Mouse (Mus musculus) midbrain, embryonic 15.5 days (tissue): Measurements from ENCODE around the gene Hrasls. TPM values are rescaled to one million over a fixed set of nuclear protein-coding genes. Genes with fewer than 3 reads are reported as not detected.

ENCODE experiments used
- ATAC-seq: fragments of 200-750 bp; cut with Nextera tagmentation; replicated peaks from 2 replicates; pipeline ENCODE4 v1.8.0; 2017; ENCODE audit warnings: moderate TSS enrichment
- H3K27ac ChIP-seq: fragments of 300-500 bp; sonication (generic); 2 replicates; pipeline ENCODE4 v1.5.1; 2015; ENCODE audit warnings: mild to moderate bottlenecking, inconsistent platforms
- H3K27me3 ChIP-seq: fragments of 300-500 bp; sonication (generic); replicated peaks from 2 replicates; pipeline ENCODE4 v1.6.1; 2015; ENCODE audit warnings: inconsistent platforms
- H3K36me3 ChIP-seq: fragments of 300-500 bp; sonication (generic); replicated peaks from 2 replicates; pipeline ENCODE4 v1.6.1; 2015; ENCODE audit warnings: inconsistent platforms
- H3K4me1 ChIP-seq: fragments of 300-500 bp; sonication (generic); 2 replicates; pipeline ENCODE4 v1.6.1; 2015; ENCODE audit warnings: inconsistent platforms
- H3K4me2 ChIP-seq: fragments of 300-500 bp; sonication (generic); 2 replicates; pipeline ENCODE4 v1.6.1; 2015; ENCODE audit warnings: inconsistent platforms, mild to moderate bottlenecking, moderate library complexity
- H3K4me3 ChIP-seq: fragments of 300-500 bp; sonication (generic); 2 replicates; pipeline ENCODE4 v1.5.1; 2015; ENCODE audit warnings: mild to moderate bottlenecking, inconsistent platforms
- H3K9ac ChIP-seq: fragments of 300-500 bp; sonication (generic); 2 replicates; pipeline ENCODE4 v1.6.1; 2015; ENCODE audit warnings: mild to moderate bottlenecking, inconsistent platforms
- H3K9me3 ChIP-seq: fragments of 300-500 bp; sonication (generic); 2 replicates; pipeline ENCODE4 v1.6.1; 2016; ENCODE audit warnings: inconsistent platforms
- WGBS: fragments of 180-500 bp; shearing (Covaris S2); methylation state at CpG from one replicate; pipeline ENCODE4 v1.1.7; 2015; ENCODE audit warnings: mixed read lengths; 5-methylcytosine and 5-hydroxymethylcytosine counted together
- polyA plus RNA-seq: library from polyadenylated mRNA; unstranded; fragments of >200 nt; fragmentation: Nextera tagmentation; extraction: Ambion mirVana; gene quantifications from 2 replicates; pipeline ENCODE4 v1.2.1, GENCODE M21; 2015

Hrasls gene
- 4.7 and 4.8 TPM in 2 replicates for polyA plus RNA-seq

- H3K27me3 ChIP-seq, result no peaks in the 10 kb centered on the region
- ATAC-seq, result peak; percentile 77
- H3K9ac ChIP-seq, result peak within 1 kb of the TSS; percentile 65
- no peak within 1 kb of the TSS; the same call in 1 of the 2 replicates for H3K27ac ChIP-seq
- no peaks in the 10 kb centered on the region for H3K9me3 ChIP-seq
- under 1% methylated on average over 39 of the region's 39 CpGs for WGBS
- H3K4me2 ChIP-seq, result peak within 1 kb of the TSS; percentile 98
- peaks cover 16% of the 10 kb centered on the region for H3K4me1 ChIP-seq
- no peaks in the 10 kb centered on the region for H3K36me3 ChIP-seq
- H3K4me3 ChIP-seq, result peak within 1 kb of the TSS; percentile 53
Observed at GRCm38 (mm10) chr16:29209605-29210411, at the start of gene Hrasls. Gene Hrasls (plus strand): TSS chr16:29209695.

DNA sequence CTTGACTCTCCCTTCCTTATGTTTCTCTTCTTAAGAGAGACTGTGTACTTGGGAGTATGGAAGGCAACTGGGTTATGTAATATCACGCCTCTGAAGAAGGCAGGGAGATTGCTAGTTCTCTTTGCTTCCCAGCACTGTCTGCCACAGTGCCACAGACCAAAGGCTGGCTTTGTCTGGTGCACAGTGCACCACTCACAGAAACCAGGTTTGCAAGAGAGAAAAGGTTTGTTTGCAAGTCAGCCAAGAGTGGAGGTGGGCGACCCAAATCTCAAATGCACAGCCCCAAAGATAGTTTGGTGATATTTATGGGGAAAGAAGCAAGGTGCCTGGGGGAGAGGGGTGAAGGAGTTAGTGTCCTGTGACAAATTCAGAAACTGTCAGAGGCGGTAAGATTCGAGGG, 47.2 kb upstream of the Hrasls start:
- no peak overlapping the region for H3K9ac ChIP-seq
- H3K4me1 ChIP-seq, result no peaks in the 10 kb centered on the region
- H3K4me3 ChIP-seq, result no peak overlapping the region
- H3K36me3 ChIP-seq, result no peaks in the 10 kb centered on the region
- no peak for ATAC-seq
- H3K27me3 ChIP-seq, result no peaks in the 10 kb centered on the region
- 91% methylated on average over 4 of the region's 4 CpGs for WGBS
- H3K27ac ChIP-seq, result no peak overlapping the region
- H3K4me2 ChIP-seq, result no peak overlapping the region
- H3K9me3 ChIP-seq, result no peaks in the 10 kb centered on the region

DNA sequence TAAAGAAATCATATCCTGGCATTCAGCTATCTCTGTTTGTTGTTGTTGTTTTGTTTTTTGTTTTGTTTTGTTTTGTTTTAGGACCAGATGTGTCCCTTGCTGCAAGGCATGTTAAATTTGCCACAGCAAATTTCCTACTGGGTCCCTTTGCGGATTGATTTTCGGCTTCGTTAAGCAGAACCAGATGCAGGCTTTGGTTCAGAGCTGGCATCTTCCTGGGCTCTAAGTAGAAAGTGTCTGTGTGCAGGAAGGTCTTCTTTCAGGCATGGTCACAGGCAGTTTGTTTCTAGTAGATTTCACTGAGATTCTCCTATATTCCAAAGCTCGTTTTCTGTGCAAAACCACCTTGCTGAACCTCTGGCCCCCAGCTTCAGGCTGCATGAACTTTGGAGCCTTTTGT, 42.4 kb upstream of the Hrasls start:
- Histone ChIP-seq H3K27me3 (no peaks in the 10 kb centered on the region), H3K4me3 (no peak overlapping the region), H3K4me1 (no peaks in the 10 kb centered on the region), H3K27ac (no peak overlapping the region), H3K4me2 (no peak overlapping the region), H3K36me3 (no peaks in the 10 kb centered on the region), H3K9me3 (no peaks in the 10 kb centered on the region), H3K9ac (no peak overlapping the region)
- ATAC-seq, result no peak
- WGBS, result 76% methylated on average over 4 of the region's 4 CpGs

- Histone ChIP-seq H3K4me1 (no peaks in the 10 kb centered on the region), H3K27ac (no peak overlapping the region), H3K27me3 (no peaks in the 10 kb centered on the region), H3K9ac (no peak overlapping the region), H3K4me3 (no peak overlapping the region), H3K9me3 (no peaks in the 10 kb centered on the region), H3K4me2 (no peak overlapping the region), H3K36me3 (no peaks in the 10 kb centered on the region)
- 69% methylated on average over 5 of the region's 5 CpGs for WGBS
- no peak for ATAC-seq
Observed at GRCm38 (mm10) chr16:29171741-29172140, 37.8 kb upstream of the Hrasls start.

DNA sequence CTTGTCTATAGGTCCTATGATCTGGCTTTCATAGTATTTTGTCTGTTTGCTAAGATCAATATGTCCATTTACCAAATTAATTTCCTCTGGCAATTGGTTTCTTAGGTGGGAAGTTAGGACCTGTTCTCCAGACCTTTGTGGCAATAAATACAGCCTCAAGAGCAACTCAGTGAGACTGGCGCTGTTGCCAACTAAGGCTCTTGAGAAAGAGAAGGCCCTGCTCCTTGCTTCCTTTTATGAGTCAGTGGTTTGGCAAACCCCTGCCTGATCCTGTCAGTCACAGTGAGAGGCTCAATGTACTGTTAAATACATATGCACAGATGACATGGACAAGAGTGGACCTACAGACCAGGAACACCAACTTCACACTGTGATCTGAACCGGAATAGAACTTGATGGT, 36.3 kb upstream of the Hrasls start:
- WGBS, result 85% methylated on average over 2 of the region's 2 CpGs
- H3K27me3 ChIP-seq, result no peaks in the 10 kb centered on the region
- no peak for ATAC-seq

GRCm38 (mm10) chr16:29174831-29175350, 34.6 kb upstream of the Hrasls start:
- no peaks in the 10 kb centered on the region for H3K4me1 ChIP-seq
- WGBS, result 73% methylated on average over 6 of the region's 6 CpGs
- no peak for ATAC-seq
- no peak overlapping the region for H3K4me3 ChIP-seq
- no peak overlapping the region for H3K4me2 ChIP-seq
- no peaks in the 10 kb centered on the region for H3K36me3 ChIP-seq
- no peaks in the 10 kb centered on the region for H3K27me3 ChIP-seq
- no peak overlapping the region for H3K9ac ChIP-seq
- no peaks in the 10 kb centered on the region for H3K9me3 ChIP-seq
- no peak overlapping the region for H3K27ac ChIP-seq

More for the DNA sequence above, 36.3 kb upstream of the Hrasls start:
- Histone ChIP-seq H3K27ac (no peak overlapping the region), H3K9me3 (no peaks in the 10 kb centered on the region), H3K36me3 (no peaks in the 10 kb centered on the region), H3K4me1 (no peaks in the 10 kb centered on the region), H3K9ac (no peak overlapping the region), H3K4me2 (no peak overlapping the region), H3K4me3 (no peak overlapping the region)

DNA sequence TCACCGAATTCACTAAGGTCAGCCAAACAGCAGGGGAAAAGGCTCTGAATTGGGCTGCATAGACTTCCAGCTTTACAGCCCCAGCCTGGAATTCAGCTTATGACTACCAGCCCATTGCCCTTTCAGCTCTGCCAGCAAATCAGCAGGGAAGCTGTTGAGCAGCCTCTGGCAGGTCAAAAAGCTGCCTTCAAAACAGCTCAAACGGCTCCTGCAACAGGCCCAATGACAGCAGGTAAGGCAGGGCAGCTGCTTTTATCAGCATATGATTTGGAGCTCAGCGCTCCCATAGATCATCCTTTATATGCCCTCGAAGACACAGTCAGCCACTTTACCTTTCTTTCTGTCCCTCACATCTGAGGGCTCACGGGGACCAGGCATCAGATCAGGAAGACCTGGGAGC, 16.6 kb upstream of the Hrasls start:
- H3K4me3 ChIP-seq, result no peak overlapping the region
- H3K4me2 ChIP-seq, result no peak overlapping the region
- H3K9ac ChIP-seq, result no peak overlapping the region
- no peak overlapping the region for H3K27ac ChIP-seq
- ATAC-seq, result peak; percentile 61
- 28% methylated on average over 5 of the region's 5 CpGs for WGBS
- no peaks in the 10 kb centered on the region for H3K9me3 ChIP-seq
- H3K4me1 ChIP-seq, result no peaks in the 10 kb centered on the region
- H3K36me3 ChIP-seq, result no peaks in the 10 kb centered on the region
- H3K27me3 ChIP-seq, result no peaks in the 10 kb centered on the region

GRCm38 (mm10) chr16:29193981-29194380, 15.5 kb upstream of the Hrasls start:
- WGBS, result 56% methylated on average over 4 of the region's 4 CpGs
- Histone ChIP-seq H3K27ac (no peak overlapping the region), H3K36me3 (no peaks in the 10 kb centered on the region), H3K4me3 (no peak overlapping the region), H3K4me1 (no peaks in the 10 kb centered on the region), H3K9me3 (no peaks in the 10 kb centered on the region), H3K27me3 (no peaks in the 10 kb centered on the region), H3K9ac (no peak overlapping the region), H3K4me2 (no peak overlapping the region)
- ATAC-seq, result no peak

DNA sequence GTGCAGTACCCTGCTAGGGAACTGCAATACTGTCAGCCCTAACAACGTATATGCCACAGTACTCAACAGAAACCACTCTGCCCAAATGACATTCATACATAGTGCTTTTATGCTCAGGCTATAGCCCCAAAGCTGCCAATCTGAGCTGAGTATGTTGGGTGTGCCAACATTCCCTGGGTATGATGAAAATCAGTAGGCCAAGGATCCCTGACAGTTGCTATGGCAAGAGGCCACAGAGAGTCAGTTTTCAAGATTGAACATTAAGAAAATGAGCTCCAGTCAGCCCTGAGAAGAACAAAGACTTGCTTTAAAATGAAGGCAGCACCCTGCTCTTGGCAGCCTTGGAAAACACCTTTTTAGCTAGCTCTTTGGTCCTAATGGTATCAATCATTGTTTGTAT, 14.3 kb upstream of the Hrasls start:
- Histone ChIP-seq H3K27ac (no peak overlapping the region), H3K36me3 (no peaks in the 10 kb centered on the region), H3K27me3 (no peaks in the 10 kb centered on the region), H3K4me1 (no peaks in the 10 kb centered on the region), H3K4me3 (no peak overlapping the region), H3K4me2 (no peak overlapping the region), H3K9me3 (no peaks in the 10 kb centered on the region), H3K9ac (no peak overlapping the region)
- WGBS, result 68% methylated on average over 1 of the region's 1 CpGs
- 0 out of 2 replicates have a peak, but pooled peaks have one; percentile 25 for ATAC-seq

GRCm38 (mm10) chr16:29198461-29198860, 11.0 kb upstream of the Hrasls start:
- H3K9ac ChIP-seq, result no peak overlapping the region
- no peaks in the 10 kb centered on the region for H3K9me3 ChIP-seq
- H3K4me1 ChIP-seq, result no peaks in the 10 kb centered on the region
- no peaks in the 10 kb centered on the region for H3K27me3 ChIP-seq
- H3K36me3 ChIP-seq, result no peaks in the 10 kb centered on the region
- no peak overlapping the region for H3K4me2 ChIP-seq
- ATAC-seq, result no peak
- 16% methylated on average over 5 of the region's 5 CpGs for WGBS
- no peak overlapping the region for H3K4me3 ChIP-seq
- H3K27ac ChIP-seq, result no peak overlapping the region

- Histone ChIP-seq H3K27me3 (no peaks in the 10 kb centered on the region), H3K27ac (no peak overlapping the region), H3K4me3 (no peak overlapping the region), H3K4me2 (no peak overlapping the region), H3K4me1 (peaks cover 3% of the 10 kb centered on the region; the same call in 1 of the 2 replicates), H3K36me3 (no peaks in the 10 kb centered on the region), H3K9ac (no peak overlapping the region), H3K9me3 (no peaks in the 10 kb centered on the region)
- no peak for ATAC-seq
- 94% methylated on average over 2 of the region's 2 CpGs for WGBS
Observed at GRCm38 (mm10) chr16:29201146-29201545, 8.3 kb upstream of the Hrasls start.

DNA sequence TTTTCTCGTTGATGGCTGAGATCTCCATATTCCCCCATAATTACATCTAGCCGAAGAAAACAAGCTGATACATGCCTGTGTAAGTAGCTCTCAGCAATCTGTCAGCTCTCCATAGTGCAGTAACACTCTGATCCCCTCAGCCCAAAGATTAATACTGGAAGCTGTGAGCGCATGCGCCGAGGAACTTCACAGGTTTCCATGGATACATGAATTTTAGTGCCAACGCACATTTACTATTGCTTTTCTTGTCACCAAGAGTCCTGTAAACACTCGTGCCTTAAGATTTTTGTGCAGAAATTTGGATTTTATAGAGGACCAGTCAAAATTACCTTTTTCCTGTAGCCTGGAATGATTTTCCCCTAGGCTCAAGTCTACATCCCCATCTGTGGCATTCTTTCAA, 4.6 kb upstream of the Hrasls start:
- whole genome bisulfite sequencing, result 47% methylated on average over 7 of the region's 7 CpGs
- H3K4me2 ChIP-seq, result no peak overlapping the region
- peaks cover 7% of the 10 kb centered on the region for H3K4me1 ChIP-seq
- H3K27me3 ChIP-seq, result no peaks in the 10 kb centered on the region
- no peaks in the 10 kb centered on the region for H3K36me3 ChIP-seq
- peak overlapping the region; percentile 62 for H3K27ac ChIP-seq
- H3K9me3 ChIP-seq, result no peaks in the 10 kb centered on the region
- peak; percentile 85 for ATAC-seq
- no peak overlapping the region for H3K9ac ChIP-seq
- H3K4me3 ChIP-seq, result no peak overlapping the region

GRCm38 (mm10) chr16:29205581-29205980, 3.9 kb upstream of the Hrasls start:
- 0 out of 2 replicates have a peak overlapping the region, but pooled peaks have one; percentile 62 for H3K27ac ChIP-seq
- 25% methylated on average over 2 of the region's 2 CpGs for WGBS

More at GRCm38 (mm10) chr16:29205581-29205980, 3.9 kb upstream of the Hrasls start:
- H3K36me3 ChIP-seq, result no peaks in the 10 kb centered on the region
- no peak for ATAC-seq
- H3K4me2 ChIP-seq, result no peak overlapping the region
- H3K4me3 ChIP-seq, result no peak overlapping the region
- no peaks in the 10 kb centered on the region for H3K9me3 ChIP-seq
- no peaks in the 10 kb centered on the region for H3K27me3 ChIP-seq
- peaks cover 14% of the 10 kb centered on the region for H3K4me1 ChIP-seq
- no peak overlapping the region for H3K9ac ChIP-seq
